Mouse (Mus musculus) forebrain, postnatal 0 days (tissue): Measurements from ENCODE around the gene Hps5. TPM values are rescaled to one million over a fixed set of nuclear protein-coding genes. Genes with fewer than 3 reads are reported as not detected.

ENCODE experiments used
- ATAC-seq: fragments of 200-750 bp; cut with Nextera tagmentation; 2 replicates; pipeline ENCODE4 v1.8.0; 2017; ENCODE audit warnings: mild to moderate bottlenecking, moderate library complexity
- DNase-seq: peaks from one replicate; pipeline ENCODE4 v3.0.0-alpha.2; 2015
- H3K27ac ChIP-seq: fragments of 300-500 bp; sonication (generic); 2 replicates; pipeline ENCODE4 v1.5.1; 2014; ENCODE audit warnings: low read depth, mild to moderate bottlenecking, antibody characterized with exemption, low read length, moderate library complexity, mixed read lengths
- H3K27me3 ChIP-seq: fragments of 300-500 bp; sonication (generic); 2 replicates; pipeline ENCODE4 v1.6.1; 2014; ENCODE audit warnings: mild to moderate bottlenecking, low read length, mixed read lengths; ENCODE audit not compliant: insufficient read depth
- H3K36me3 ChIP-seq: fragments of 300-500 bp; sonication (generic); 2 replicates; pipeline ENCODE4 v1.6.1; 2014; ENCODE audit warnings: mild to moderate bottlenecking, moderate library complexity; ENCODE audit not compliant: insufficient read depth
- H3K4me1 ChIP-seq: fragments of 300-500 bp; sonication (generic); 2 replicates; pipeline ENCODE4 v1.6.1; 2014; ENCODE audit warnings: antibody characterized with exemption; ENCODE audit not compliant: insufficient read depth
- H3K4me2 ChIP-seq: fragments of 300-500 bp; sonication (generic); 2 replicates; pipeline ENCODE4 v1.6.1; 2014; ENCODE audit warnings: low read depth, mild to moderate bottlenecking, moderate library complexity
- H3K4me3 ChIP-seq: fragments of 300-500 bp; sonication (generic); 2 replicates; pipeline ENCODE4 v1.5.1; 2014; ENCODE audit warnings: low read depth, low read length, mixed read lengths
- H3K9ac ChIP-seq: fragments of 300-500 bp; sonication (generic); 2 replicates; pipeline ENCODE4 v1.6.1; 2014; ENCODE audit warnings: mild to moderate bottlenecking
- H3K9me3 ChIP-seq: fragments of 300-500 bp; sonication (generic); 2 replicates; pipeline ENCODE4 v1.6.1; 2016; ENCODE audit warnings: low read length
- CTCF ChIP-seq: sonication (generic); IDR thresholded peaks from 2 replicates; pipeline ENCODE4 v1.5.1; 2016; ENCODE audit warnings: antibody characterized with exemption, control low read depth, low read depth
- WGBS: fragments of 180-500 bp; shearing (Covaris S2); extraction: QIAGEN DNeasy Blood & Tissue Kit; methylation state at CpG from one replicate; pipeline ENCODE4 v1.1.7; 2014; 5-methylcytosine and 5-hydroxymethylcytosine counted together
- polyA plus RNA-seq: library from polyadenylated mRNA; unstranded; fragments of >200 nt; fragmentation: Nextera tagmentation; extraction: Ambion mirVana; gene quantifications from 2 replicates; pipeline ENCODE4 v1.2.1, GENCODE M21; 2015
- total RNA-seq: library from RNA; depleted of rRNA; stranded (reverse); fragments of >200 nt; gene quantifications from 2 replicates; pipeline ENCODE4 v1.2.3, GENCODE M21; 2014; rRNA removed

Hps5 gene
- total and polyA plus RNA-seq, 2 experiments from 2014 or later: 6.9 to 24.5 TPM

- Histone ChIP-seq H3K36me3 (no peaks in the 10 kb centered on the region), H3K4me2 (no peak overlapping the region), H3K9me3 (no peaks in the 10 kb centered on the region), H3K9ac (no peak overlapping the region), H3K27me3 (no peaks in the 10 kb centered on the region), H3K4me1 (no peaks in the 10 kb centered on the region), H3K27ac (peak overlapping the region; percentile 15; the same call in 1 of the 2 replicates), H3K4me3 (no peak overlapping the region)
- DNase-seq: peak; percentile 56
- WGBS: 59% methylated on average over 7 of the region's 7 CpGs
- ATAC-seq: peak; percentile 90
- TF ChIP-seq CTCF: no peak
These were observed 77.1 kb downstream of the Hps5 start for GRCm38 (mm10) chr7:46718591-46719270.

- no peak for TF ChIP-seq CTCF
- Histone ChIP-seq H3K36me3 (no peaks in the 10 kb centered on the region), H3K4me2 (no peak overlapping the region), H3K9ac (no peak overlapping the region), H3K27ac (no peak overlapping the region), H3K4me1 (no peaks in the 10 kb centered on the region), H3K4me3 (no peak overlapping the region), H3K9me3 (no peaks in the 10 kb centered on the region), H3K27me3 (no peaks in the 10 kb centered on the region)
- WGBS: 54% methylated on average over 5 of the region's 5 CpGs
- ATAC-seq (no peak), DNase-seq (peak; percentile 16)
These were observed 79.0 kb downstream of the Hps5 start for GRCm38 (mm10) chr7:46716897-46717296.

GRCm38 (mm10) chr7:46715600-46715999 is 80.3 kb downstream of the Hps5 start, which contains the start of gene Saa3:
Saa3 (minus strand) TSS chr7:46715700.
- Histone ChIP-seq H3K4me3 (no peak within 1 kb of the TSS), H3K9me3 (no peaks in the 10 kb centered on the region), H3K4me2 (no peak within 1 kb of the TSS), H3K36me3 (no peaks in the 10 kb centered on the region), H3K4me1 (no peaks in the 10 kb centered on the region), H3K9ac (no peak within 1 kb of the TSS), H3K27me3 (no peaks in the 10 kb centered on the region), H3K27ac (no peak within 1 kb of the TSS)
- WGBS: 85% methylated on average over 5 of the region's 5 CpGs
- no peak for DNase-seq
- TF ChIP-seq CTCF: no peak
- no peak for ATAC-seq

GRCm38 (mm10) chr7:46714518-46714917 is 81.3 kb downstream of the Hps5 start:
- Histone ChIP-seq H3K9ac (no peak overlapping the region), H3K27ac (no peak overlapping the region), H3K27me3 (no peaks in the 10 kb centered on the region), H3K4me1 (peaks cover 3% of the 10 kb centered on the region; the same call in 1 of the 2 replicates), H3K4me3 (no peak overlapping the region), H3K9me3 (no peaks in the 10 kb centered on the region), H3K36me3 (no peaks in the 10 kb centered on the region), H3K4me2 (no peak overlapping the region)
- WGBS: 32% methylated on average over 6 of the region's 6 CpGs
- TF ChIP-seq CTCF: peak; percentile 77
- no peak for ATAC-seq
- peak; percentile 54 for DNase-seq

GRCm38 (mm10) chr7:46712250-46712649 is 83.6 kb downstream of the Hps5 start:
- H3K9me3 ChIP-seq: no peaks in the 10 kb centered on the region
- TF ChIP-seq CTCF: no peak
- H3K27me3 ChIP-seq: no peaks in the 10 kb centered on the region
- H3K4me3 ChIP-seq: no peak overlapping the region
- no peak overlapping the region for H3K4me2 ChIP-seq
- WGBS: 79% methylated on average over 6 of the region's 6 CpGs
- no peak for ATAC-seq
- H3K9ac ChIP-seq: no peak overlapping the region
- H3K27ac ChIP-seq: no peak overlapping the region
- H3K36me3 ChIP-seq: peaks cover 8% of the 10 kb centered on the region
- no peak for DNase-seq
- peaks cover 7% of the 10 kb centered on the region for H3K4me1 ChIP-seq

Other genes with a start within 250 kb of the Hps5 start
- 50.7 and 54.5 TPM in 2 replicates for gene Sergef, start 156.3 kb downstream of the Hps5 start, total RNA-seq
- gene Sergef, start 156.3 kb downstream of the Hps5 start, polyA plus RNA-seq: 40.4 and 46.9 TPM in 2 replicates
- gene Tph1, start 123.5 kb downstream of the Hps5 start, total RNA-seq: 1.3 and 3.6 TPM in 2 replicates
- gene Tph1, start 123.5 kb downstream of the Hps5 start, polyA plus RNA-seq: 0.99 and 1.9 TPM in 2 replicates
- 14.3 and 16.2 TPM in 2 replicates for gene Saal1, start 85.4 kb downstream of the Hps5 start, total RNA-seq
- gene Saal1, start 85.4 kb downstream of the Hps5 start, polyA plus RNA-seq: 13.3 and 14.4 TPM in 2 replicates
- gene Saa3, start 80.4 kb downstream of the Hps5 start, total RNA-seq: not detected in 2 replicates
- 0.35 TPM in 1 of 2 replicates, not detected in the other for gene Saa3, start 80.4 kb downstream of the Hps5 start, polyA plus RNA-seq
- gene Saa4, start 63.5 kb downstream of the Hps5 start, total RNA-seq: not detected in 2 replicates
- not detected in 2 replicates for gene Saa4, start 63.5 kb downstream of the Hps5 start, polyA plus RNA-seq
- gene Saa1, start 53.1 kb downstream of the Hps5 start, total RNA-seq: not detected in 2 replicates
- gene Saa1, start 53.1 kb downstream of the Hps5 start, polyA plus RNA-seq: 0.36 TPM in 1 of 2 replicates, not detected in the other
- not detected in 2 replicates for gene Saa2, start 44.3 kb downstream of the Hps5 start, total RNA-seq
- not detected in 2 replicates for gene Saa2, start 44.3 kb downstream of the Hps5 start, polyA plus RNA-seq
- 58.2 and 60.1 TPM in 2 replicates for gene Gtf2h1, start within 50 bp of the Hps5 start, total RNA-seq
- gene Gtf2h1, start within 50 bp of the Hps5 start, polyA plus RNA-seq: 39.0 and 42.1 TPM in 2 replicates
- gene Ldha, start 45.4 kb upstream of the Hps5 start, total RNA-seq: 373 and 414 TPM in 2 replicates
- gene Ldha, start 45.4 kb upstream of the Hps5 start, polyA plus RNA-seq: 753 and 790 TPM in 2 replicates
- gene Ldhc, start 65.1 kb upstream of the Hps5 start, total RNA-seq: not detected in 2 replicates
- gene Ldhc, start 65.1 kb upstream of the Hps5 start, polyA plus RNA-seq: not detected in 2 replicates
- gene Tsg101, start 123.9 kb upstream of the Hps5 start, total RNA-seq: 143 and 147 TPM in 2 replicates
- gene Tsg101, start 123.9 kb upstream of the Hps5 start, polyA plus RNA-seq: 384 and 404 TPM in 2 replicates
- 9.2 and 12.0 TPM in 2 replicates for gene Uevld, start 162.5 kb upstream of the Hps5 start, total RNA-seq
- gene Uevld, start 162.5 kb upstream of the Hps5 start, polyA plus RNA-seq: 3.2 and 4.6 TPM in 2 replicates
- gene Gm9999, start 187.5 kb upstream of the Hps5 start, total RNA-seq: not detected in 2 replicates
- not detected in 2 replicates for gene Gm9999, start 187.5 kb upstream of the Hps5 start, polyA plus RNA-seq
- gene Spty2d1, start 212.3 kb upstream of the Hps5 start, total RNA-seq: 9.5 and 10.9 TPM in 2 replicates
- gene Spty2d1, start 212.3 kb upstream of the Hps5 start, polyA plus RNA-seq: 3.7 and 5.0 TPM in 2 replicates